Mouse (Mus musculus) ovary, postnatal 10 days (tissue): ENCODE data around the gene Rbmy.
"Not testable (repeated sequence)": the region's sequence is repeated elsewhere in the genome, so short reads cannot be mapped to it uniquely, and the experiment has no call there.

Experiments used
- DNase-seq: peaks from one replicate; pipeline ENCODE4 v3.0.0; 2022; ENCODE audit warnings: low spot score

Rbmy gene

DNA sequence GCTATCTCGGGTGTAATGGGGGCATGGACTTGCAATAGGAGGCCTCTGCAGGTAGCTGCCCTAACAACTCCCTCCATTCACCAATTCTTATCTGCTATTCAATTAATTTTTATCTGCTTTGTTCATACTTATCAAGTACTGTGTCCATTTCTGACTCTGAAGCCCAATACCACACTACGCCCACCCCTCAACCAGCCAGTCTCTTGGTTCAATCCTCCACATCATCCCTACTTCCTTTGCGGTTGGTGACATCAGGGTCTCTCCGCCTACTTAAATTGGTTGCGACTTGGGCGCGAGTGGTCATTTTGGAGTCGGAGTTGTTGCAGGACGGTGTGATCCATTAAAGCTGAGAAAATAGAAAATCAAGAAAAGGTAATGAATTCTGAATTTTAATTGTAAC lies at the start of gene Rbmy, which contains the start of gene Gm10256:
Rbmy (plus strand) TSS at position 301 of the 400 bp plus-strand sequence.
Gm10256 (plus strand) TSS at position 320 of the 400 bp plus-strand sequence.
- DNase-seq = not testable (repeated sequence)

DNA sequence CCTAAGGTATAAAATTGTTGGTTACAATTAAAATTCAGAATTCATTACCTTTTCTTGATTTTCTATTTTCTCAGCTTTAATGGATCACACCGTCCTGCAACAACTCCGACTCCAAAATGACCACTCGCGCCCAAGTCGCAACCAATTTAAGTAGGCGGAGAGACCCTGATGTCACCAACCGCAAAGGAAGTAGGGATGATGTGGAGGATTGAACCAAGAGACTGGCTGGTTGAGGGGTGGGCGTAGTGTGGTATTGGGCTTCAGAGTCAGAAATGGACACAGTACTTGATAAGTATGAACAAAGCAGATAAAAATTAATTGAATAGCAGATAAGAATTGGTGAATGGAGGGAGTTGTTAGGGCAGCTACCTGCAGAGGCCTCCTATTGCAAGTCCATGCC lies 34.4 kb upstream of the Rbmy start, which contains the start of gene Gm4064:
Gm4064 (minus strand) TSS at position 101 of the 400 bp plus-strand sequence.
- not testable (repeated sequence) for DNase-seq
